Mouse (Mus musculus) embryo, embryonic 10 days (tissue): ENCODE measurements at regions not wholly inside any gene's neighbourhood (a gene's known extent, or its start where the extent isn't known, plus 50 kb on each side); places are given as distances from the start of the nearest gene placed in this dataset.

Experiments used
- DNase-seq: peaks from one replicate; pipeline ENCODE4 v3.0.0-alpha.2; 2015; ENCODE audit warnings: low spot score

- peak; percentile 56 for DNase-seq
Measured at GRCm38 (mm10) chr10:51291412-51292207, 188.8 kb upstream of the Gm49339 start.

GRCm38 (mm10) chr10:51312814-51313213 lies 167.6 kb upstream of the Gm49339 start:
- DNase-seq: no peak

- DNase-seq: no peak
Measured at GRCm38 (mm10) chr10:51320207-51320606, 160.2 kb upstream of the Gm49339 start.

- DNase-seq: no peak
Measured at GRCm38 (mm10) chr10:51328772-51329171, 151.6 kb upstream of the Gm49339 start.

- DNase-seq: no peak
Measured at GRCm38 (mm10) chr10:51329386-51329785, 151.0 kb upstream of the Gm49339 start.
